Mouse (Mus musculus): Measurements from ENCODE around the gene Cnpy4. TPM values are rescaled to one million over a fixed set of nuclear protein-coding genes. Genes with fewer than 3 reads are reported as not detected.

Cnpy4 gene
- polyA plus RNA-seq (2015; fragmentation: Nextera tagmentation; extraction: Ambion mirVana): 61.1 and 65.6 TPM in 2 replicates

GRCm38 (mm10) chr5:138186950-138187638, at the start of gene Cnpy4, which contains the start of gene Taf6:
Gene Cnpy4 (plus strand): TSS chr5:138187485.
Gene Taf6 (minus strand): TSS chr5:138187451.
- under 1% methylated on average over 31 of the region's 31 CpGs for WGBS

GRCm38 (mm10) chr5:138137935-138138549, 49.2 kb upstream of the Cnpy4 start:
- Histone ChIP-seq H3K27ac (replicated peaks) (no peak overlapping the region), H3K36me3 (peaks cover 32% of the 10 kb centered on the region), H3K4me2 (replicated peaks) (no peak overlapping the region), H3K9me3 (replicated peaks) (no peaks in the 10 kb centered on the region), H3K4me3 (replicated peaks) (no peak overlapping the region), H3K9ac (no peak overlapping the region), H3K27me3 (no peaks in the 10 kb centered on the region), H3K4me1 (no peaks in the 10 kb centered on the region; the same call in 1 of the 2 replicates)
- ATAC-seq (ENCODE audit: insufficient number of reproducible peaks, low FRiP score, low TSS enrichment, low read depth): no peak
- 63% methylated on average over 8 of the region's 8 CpGs for WGBS

More at GRCm38 (mm10) chr5:138186950-138187638, at the start of gene Cnpy4, which contains the start of gene Taf6:
- H3K27ac ChIP-seq (replicated peaks): peak within 1 kb of the TSS; percentile 81
- H3K9ac ChIP-seq: peak within 1 kb of the TSS; percentile 81
- peak within 1 kb of the TSS; percentile 64 for H3K4me2 ChIP-seq (replicated peaks)
- peak; percentile 83 for ATAC-seq (ENCODE audit: insufficient number of reproducible peaks, low FRiP score, low TSS enrichment, low read depth)
- no peaks in the 10 kb centered on the region for H3K27me3 ChIP-seq
- H3K4me3 ChIP-seq (replicated peaks): peak within 1 kb of the TSS; percentile 80
- H3K9me3 ChIP-seq (replicated peaks): no peaks in the 10 kb centered on the region
- H3K4me1 ChIP-seq: peaks cover 16% of the 10 kb centered on the region
- peaks cover 44% of the 10 kb centered on the region for H3K36me3 ChIP-seq

GRCm38 (mm10) chr5:138138585-138138984, 48.7 kb upstream of the Cnpy4 start:
- no peak overlapping the region for H3K9ac ChIP-seq
- WGBS: 80% methylated on average over 4 of the region's 4 CpGs
- H3K27ac ChIP-seq (replicated peaks): no peak overlapping the region
- ATAC-seq (ENCODE audit: insufficient number of reproducible peaks, low FRiP score, low TSS enrichment, low read depth): no peak
- H3K36me3 ChIP-seq: peaks cover 32% of the 10 kb centered on the region
- H3K27me3 ChIP-seq: no peaks in the 10 kb centered on the region
- H3K4me2 ChIP-seq (replicated peaks): no peak overlapping the region
- no peaks in the 10 kb centered on the region; the same call in 1 of the 2 replicates for H3K4me1 ChIP-seq
- no peaks in the 10 kb centered on the region for H3K9me3 ChIP-seq (replicated peaks)
- H3K4me3 ChIP-seq (replicated peaks): no peak overlapping the region

GRCm38 (mm10) chr5:138154390-138154789, 32.9 kb upstream of the Cnpy4 start:
- Histone ChIP-seq H3K36me3 (peaks cover 25% of the 10 kb centered on the region), H3K27ac (replicated peaks) (no peak overlapping the region), H3K27me3 (no peaks in the 10 kb centered on the region), H3K4me3 (replicated peaks) (peak overlapping the region; percentile 82), H3K4me2 (replicated peaks) (peak overlapping the region; percentile 59), H3K9me3 (replicated peaks) (no peaks in the 10 kb centered on the region), H3K4me1 (no peaks in the 10 kb centered on the region; the same call in 1 of the 2 replicates), H3K9ac (no peak overlapping the region)
- 88% methylated on average over 3 of the region's 3 CpGs for WGBS
- no peak for ATAC-seq (ENCODE audit: insufficient number of reproducible peaks, low FRiP score, low TSS enrichment, low read depth)

- Histone ChIP-seq H3K27me3 (no peaks in the 10 kb centered on the region), H3K36me3 (peaks cover 22% of the 10 kb centered on the region), H3K4me3 (replicated peaks) (peak within 1 kb of the TSS; percentile 82), H3K9ac (peak within 1 kb of the TSS; percentile 79), H3K9me3 (replicated peaks) (no peaks in the 10 kb centered on the region), H3K4me2 (replicated peaks) (peak within 1 kb of the TSS; percentile 59), H3K27ac (replicated peaks) (peak within 1 kb of the TSS; percentile 92), H3K4me1 (no peaks in the 10 kb centered on the region; the same call in 1 of the 2 replicates)
- ATAC-seq (ENCODE audit: insufficient number of reproducible peaks, low FRiP score, low TSS enrichment, low read depth): peak; percentile 94
- WGBS: 0% methylated on average over 31 of the region's 31 CpGs
These were observed 31.8 kb upstream of the Cnpy4 start, which contains the start of gene Zfp113 for GRCm38 (mm10) chr5:138155443-138155976. Gene Zfp113 (minus strand): TSS chr5:138155744.

GRCm38 (mm10) chr5:138160224-138160762, 27.0 kb upstream of the Cnpy4 start:
- peaks cover 32% of the 10 kb centered on the region for H3K36me3 ChIP-seq
- ATAC-seq (ENCODE audit: insufficient number of reproducible peaks, low FRiP score, low TSS enrichment, low read depth): no peak
- H3K27me3 ChIP-seq: no peaks in the 10 kb centered on the region
- H3K4me2 ChIP-seq (replicated peaks): peak overlapping the region; percentile 67
- peak overlapping the region; percentile 80; the same call in 1 of the 2 replicates for H3K9ac ChIP-seq
- H3K4me3 ChIP-seq (replicated peaks): peak overlapping the region; percentile 82
- H3K4me1 ChIP-seq: peaks cover 10% of the 10 kb centered on the region
- peak overlapping the region; percentile 77; the same call in 1 of the 2 replicates for H3K27ac ChIP-seq (replicated peaks)
- WGBS: 64% methylated on average over 7 of the region's 7 CpGs
- H3K9me3 ChIP-seq (replicated peaks): no peaks in the 10 kb centered on the region

- Histone ChIP-seq H3K9ac (peak within 1 kb of the TSS; percentile 80), H3K4me1 (peaks cover 10% of the 10 kb centered on the region), H3K9me3 (replicated peaks) (no peaks in the 10 kb centered on the region), H3K36me3 (peaks cover 40% of the 10 kb centered on the region), H3K27ac (replicated peaks) (peak within 1 kb of the TSS; percentile 77), H3K4me3 (replicated peaks) (peak within 1 kb of the TSS; percentile 82), H3K4me2 (replicated peaks) (peak within 1 kb of the TSS; percentile 67), H3K27me3 (no peaks in the 10 kb centered on the region)
- WGBS: under 1% methylated on average over 42 of the region's 42 CpGs
- peak; percentile 93 for ATAC-seq (ENCODE audit: insufficient number of reproducible peaks, low FRiP score, low TSS enrichment, low read depth)
These were observed 26.2 kb upstream of the Cnpy4 start, which contains the start of gene Cops6 for GRCm38 (mm10) chr5:138160842-138161665. Gene Cops6 (plus strand): TSS chr5:138161071.

GRCm38 (mm10) chr5:138163046-138163445, 24.2 kb upstream of the Cnpy4 start:
- Histone ChIP-seq H3K4me2 (replicated peaks) (no peak overlapping the region), H3K36me3 (peaks cover 59% of the 10 kb centered on the region), H3K9me3 (replicated peaks) (no peaks in the 10 kb centered on the region), H3K9ac (no peak overlapping the region), H3K4me1 (peaks cover 10% of the 10 kb centered on the region), H3K4me3 (replicated peaks) (no peak overlapping the region), H3K27ac (replicated peaks) (no peak overlapping the region), H3K27me3 (no peaks in the 10 kb centered on the region)
- no peak for ATAC-seq (ENCODE audit: insufficient number of reproducible peaks, low FRiP score, low TSS enrichment, low read depth)
- WGBS: 59% methylated on average over 6 of the region's 6 CpGs

- no peaks in the 10 kb centered on the region for H3K9me3 ChIP-seq (replicated peaks)
- H3K27me3 ChIP-seq: no peaks in the 10 kb centered on the region
- no peak for ATAC-seq (ENCODE audit: insufficient number of reproducible peaks, low FRiP score, low TSS enrichment, low read depth)
- H3K4me1 ChIP-seq: peaks cover 10% of the 10 kb centered on the region
- no peak overlapping the region for H3K4me2 ChIP-seq (replicated peaks)
- no peak overlapping the region for H3K9ac ChIP-seq
- no peak overlapping the region for H3K27ac ChIP-seq (replicated peaks)
- WGBS: 68% methylated on average over 10 of the region's 10 CpGs
- H3K36me3 ChIP-seq: peaks cover 65% of the 10 kb centered on the region
- H3K4me3 ChIP-seq (replicated peaks): no peak overlapping the region
These were observed 23.7 kb upstream of the Cnpy4 start for GRCm38 (mm10) chr5:138163610-138164009.

- H3K27me3 ChIP-seq: no peaks in the 10 kb centered on the region
- WGBS: 77% methylated on average over 8 of the region's 8 CpGs
- no peak overlapping the region for H3K4me2 ChIP-seq (replicated peaks)
- no peak overlapping the region for H3K4me3 ChIP-seq (replicated peaks)
- no peak for ATAC-seq (ENCODE audit: insufficient number of reproducible peaks, low FRiP score, low TSS enrichment, low read depth)
- peaks cover 67% of the 10 kb centered on the region for H3K36me3 ChIP-seq
- no peaks in the 10 kb centered on the region for H3K9me3 ChIP-seq (replicated peaks)
- H3K4me1 ChIP-seq: peaks cover 20% of the 10 kb centered on the region
- no peak overlapping the region for H3K27ac ChIP-seq (replicated peaks)
- no peak overlapping the region for H3K9ac ChIP-seq
These were observed 21.7 kb upstream of the Cnpy4 start for GRCm38 (mm10) chr5:138165594-138165993.

Measured in embryonic facial prominence, embryonic 15.5 days (tissue).